Comparison of ENCODE assay signal across 8 mouse cellular contexts in the genomic region with DNA sequence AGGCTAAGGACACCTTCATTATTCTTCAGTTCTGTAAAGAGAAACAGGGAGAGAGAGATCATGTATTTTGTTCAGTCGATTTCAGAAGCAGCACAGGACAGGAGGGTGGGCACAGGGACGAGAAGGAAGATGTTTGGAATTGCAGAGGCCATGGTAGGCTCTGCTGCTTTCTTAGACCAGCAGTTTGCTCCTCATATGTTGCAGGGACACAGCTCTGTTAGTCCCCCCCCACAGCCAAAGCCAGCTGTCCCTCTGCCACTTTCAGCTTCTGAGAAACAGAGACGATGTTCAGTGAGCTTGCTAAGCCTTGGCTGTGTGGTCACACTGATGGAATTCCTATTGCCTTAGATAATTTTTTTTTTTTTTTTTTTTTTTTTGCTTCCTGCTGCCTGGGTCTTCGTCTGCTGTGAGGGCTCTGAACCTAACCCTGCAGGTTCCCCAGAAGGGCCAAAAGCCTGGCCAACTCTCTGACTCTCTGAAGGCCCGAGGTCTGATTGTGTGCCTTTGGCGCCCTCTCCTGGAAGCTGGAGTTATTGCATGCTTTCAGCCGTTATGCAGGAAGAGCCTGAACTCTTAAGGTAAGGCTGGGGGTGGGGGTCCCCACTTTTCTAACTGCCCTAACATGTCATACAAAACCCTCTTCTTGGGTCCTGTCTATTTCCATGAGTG. TPM values are rescaled to one million over a fixed set of nuclear protein-coding genes. Genes with fewer than 3 reads are reported as not detected.
DNase-seq lines count a peak whose midpoint lies in the region; ATAC-seq lines count a peak whose summit lies in the region.

No protein-coding gene starts in this region.

- peaks cover 17% of the 10 kb centered on the region for H3K4me1 ChIP-seq in forebrain, embryonic 14.5 days (ENCODE audit: control insufficient read depth, insufficient read depth, low read length)

- WGBS in forebrain, embryonic 14.5 days = 28% methylated on average over 7 of the region's 7 CpGs

- ATAC-seq in forebrain, embryonic 14.5 days = no peak

- peak; percentile 26 for DNase-seq in MEL-GATA-1-ER (ENCODE audit: extremely low read depth, low read depth)
- DNase-seq in c-Kit-positive CD71-positive TER-119-positive erythroid progenitor cells, embryonic 14.5 days (ENCODE audit: low spot score) = peak; percentile 73
- DNase-seq in forebrain, embryonic 14.5 days (ENCODE audit: low spot score) = peak; percentile 90
- DNase-seq in heart, postnatal 14 days = peak; percentile 85 to 92
- DNase-seq in layer of hippocampus, adult 8-10 months (ENCODE audit: low spot score in 2 of 2) = peak; percentile 76 to 89
- peak; percentile 92 for DNase-seq in lung, postnatal 10 days
- peak; percentile 92 for DNase-seq in retina, postnatal 1 day
- DNase-seq in urinary bladder, postnatal 14 days (ENCODE audit: low spot score) = peak; percentile 85

- H3K4me2 ChIP-seq in forebrain, embryonic 14.5 days (ENCODE audit: low read length) = no peak overlapping the region

- no peak overlapping the region; the same call in 1 of the 2 replicates for H3K27ac ChIP-seq in forebrain, embryonic 14.5 days (ENCODE audit: low read depth, low read length)

- no peaks in the 10 kb centered on the region for H3K27me3 ChIP-seq in forebrain, embryonic 14.5 days (replicated peaks; ENCODE audit: control insufficient read depth, insufficient read depth, low read length)

- no peaks in the 10 kb centered on the region for H3K9me3 ChIP-seq in forebrain, embryonic 14.5 days (replicated peaks; ENCODE audit: control insufficient read depth, low read length)

- H3K36me3 ChIP-seq in forebrain, embryonic 14.5 days (ENCODE audit: control insufficient read depth, insufficient read depth, low read length) = no peaks in the 10 kb centered on the region

- H3K9ac ChIP-seq in forebrain, embryonic 14.5 days (ENCODE audit: low read length) = no peak overlapping the region

- H3K4me3 ChIP-seq in forebrain, embryonic 14.5 days (ENCODE audit: low read depth, low read length) = no peak overlapping the region

- intact Hi-C loops in heart, postnatal 14 days (cut with DNase I) = loop anchor here (1.0 to 10.0 kb wide), 3 partner anchors 133 to 253 kb away; no protein-coding TSS in a partner anchor

RNA-seq across cellular contexts. Expression of gene Mxra7, which starts 19.8 kb away (rescaled TPM):
- 3.6 and 3.8 TPM in 2 replicates for polyA plus RNA-seq in forebrain, embryonic 14.5 days (2014; fragmentation: Nextera tagmentation; extraction: Ambion mirVana)
- total RNA-seq in heart, postnatal 14 days (2021) = 10 to 100 TPM; 27.7 to 32.1 TPM
- 10 to 100 TPM; 18.6 to 22.1 (median 20.0) TPM for total RNA-seq in layer of hippocampus, adult 8-10 months (2022)

RNA-seq across cellular contexts. Expression of gene St6galnac1, which starts 32.8 kb away (rescaled TPM):
- polyA plus RNA-seq in forebrain, embryonic 14.5 days (2014; fragmentation: Nextera tagmentation; extraction: Ambion mirVana) = not detected in 2 replicates
- not detected for total RNA-seq in heart, postnatal 14 days (2021)
- not detected for total RNA-seq in layer of hippocampus, adult 8-10 months (2022)

RNA-seq across cellular contexts. Expression of gene Mettl23, which starts 35.0 kb away (rescaled TPM):
- polyA plus RNA-seq in forebrain, embryonic 14.5 days (2014; fragmentation: Nextera tagmentation; extraction: Ambion mirVana) = 79.2 and 100 TPM in 2 replicates
- 10 to 100 TPM; 37.3 to 37.8 TPM for total RNA-seq in heart, postnatal 14 days (2021)
- total RNA-seq in layer of hippocampus, adult 8-10 months (2022) = 10 to 100 TPM; 23.0 to 33.2 (median 28.8) TPM

RNA-seq across cellular contexts. Expression of gene Jmjd6, which starts 35.2 kb away (rescaled TPM):
- 64.6 and 81.1 TPM in 2 replicates for polyA plus RNA-seq in forebrain, embryonic 14.5 days (2014; fragmentation: Nextera tagmentation; extraction: Ambion mirVana)
- 10 to 100 TPM; 34.4 to 37.3 TPM for total RNA-seq in heart, postnatal 14 days (2021)
- 10 to 100 TPM; 29.1 to 36.5 (median 32.4) TPM for total RNA-seq in layer of hippocampus, adult 8-10 months (2022)

RNA-seq across cellular contexts. Expression of gene Mfsd11, which starts 44.2 kb away (rescaled TPM):
- polyA plus RNA-seq in forebrain, embryonic 14.5 days (2014; fragmentation: Nextera tagmentation; extraction: Ambion mirVana) = 31.8 and 46.6 TPM in 2 replicates
- 10 to 100 TPM; 39.8 to 40.4 TPM for total RNA-seq in heart, postnatal 14 days (2021)
- total RNA-seq in layer of hippocampus, adult 8-10 months (2022) = 10 to 100 TPM; 47.2 to 58.6 (median 51.2) TPM

Comparison
In these comparisons a context has a peak if more than half of its experiments do, and no peak if none do; other contexts are left out.
1. DNase-seq: peak in every context shown above with its lines; median percentile 92 in lung, postnatal 10 days; 92 in retina, postnatal 1 day; 90 in forebrain, embryonic 14.5 days; 88 in heart, postnatal 14 days; 85 in urinary bladder, postnatal 14 days; 82 in layer of hippocampus, adult 8-10 months; 73 in c-Kit-positive CD71-positive TER-119-positive erythroid progenitor cells, embryonic 14.5 days; 26 in MEL-GATA-1-ER.